Mouse (Mus musculus) testis, adult 2 months (tissue): ENCODE data around the gene Ccdc148.

Experiments
- CTCF ChIP-seq: fragments of 200-500 bp; IDR thresholded peaks from 2 replicates; pipeline ENCODE4 v1.5.1; 2012; ENCODE audit warnings: low read depth, mild to moderate bottlenecking, inconsistent platforms, low read length, moderate library complexity; ENCODE audit not compliant: control insufficient read depth, insufficient read depth, insufficient replicate concordance
- POLR2A ChIP-seq: fragments of 200-500 bp; IDR thresholded peaks from 2 replicates; pipeline ENCODE4 v1.6.1; 2012; ENCODE audit warnings: low read depth, mild to moderate bottlenecking, inconsistent platforms, low read length, moderate library complexity; ENCODE audit not compliant: control insufficient read depth

DNA sequence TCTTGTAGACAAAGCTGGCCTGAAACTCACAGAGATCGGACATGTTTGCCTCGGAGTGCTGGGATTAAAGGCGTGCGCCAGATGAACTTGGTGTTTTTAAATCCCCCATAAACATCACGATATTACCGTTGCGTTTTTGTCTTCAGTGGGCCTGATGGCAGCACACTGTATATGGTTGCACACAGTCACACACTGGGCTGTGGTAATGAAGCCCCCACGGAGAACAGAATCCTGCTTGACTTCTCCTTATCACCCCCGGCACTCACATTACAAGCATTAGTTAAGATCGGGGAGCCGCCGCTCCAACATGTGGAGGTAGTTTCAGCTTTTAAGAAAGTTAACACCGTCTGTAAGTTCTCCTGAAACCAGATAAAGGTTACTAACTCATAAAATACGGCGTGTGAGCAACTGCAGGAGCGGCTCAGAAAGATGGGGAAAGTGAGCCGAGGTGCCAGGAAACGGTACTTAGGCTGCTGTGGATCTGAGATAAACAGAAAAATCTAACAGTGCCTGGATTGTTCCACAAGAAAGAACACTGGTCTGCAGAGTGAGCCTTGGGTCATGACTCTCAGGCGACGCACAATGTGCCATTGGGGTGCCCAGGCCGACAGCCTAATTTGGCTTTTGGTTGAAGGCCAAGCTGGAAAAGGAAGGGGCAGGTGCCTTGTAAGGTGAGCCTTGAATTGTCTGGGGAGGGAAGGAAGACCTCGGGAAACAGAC, 117.0 kb downstream of the Ccdc148 start:
- TF ChIP-seq CTCF (no peak), POLR2A (no peak)
